Mouse (Mus musculus) liver, embryonic 11.5 days (tissue): ENCODE measurements at regions not wholly inside any gene's neighbourhood (a gene's known extent, or its start where the extent isn't known, plus 50 kb on each side); places are given as distances from the start of the nearest gene placed in this dataset.

Source experiments
- ATAC-seq: fragments of 200-750 bp; cut with Nextera tagmentation; replicated peaks from 2 replicates; pipeline ENCODE4 v1.8.0; 2017; ENCODE audit warnings: moderate number of reproducible peaks, mild to moderate bottlenecking, moderate TSS enrichment, moderate library complexity; ENCODE audit not compliant: low FRiP score
- DNase-seq: peaks from one replicate; pipeline ENCODE4 v3.0.0-alpha.2; 2017; ENCODE audit warnings: low spot score
- H3K27ac ChIP-seq: fragments of 300-500 bp; sonication (generic); 2 replicates; pipeline ENCODE4 v1.5.1; 2014; ENCODE audit warnings: mild to moderate bottlenecking, low read depth, low read length, control low read depth
- H3K27me3 ChIP-seq: fragments of 300-500 bp; sonication (generic); replicated peaks from 2 replicates; pipeline ENCODE4 v1.6.1; 2014; ENCODE audit warnings: low read length, mixed read lengths; ENCODE audit not compliant: control insufficient read depth, insufficient read depth
- H3K36me3 ChIP-seq: fragments of 300-500 bp; sonication (generic); 2 replicates; pipeline ENCODE4 v1.6.1; 2014; ENCODE audit warnings: mild to moderate bottlenecking, low read length, moderate library complexity, mixed read lengths; ENCODE audit not compliant: control insufficient read depth, insufficient read depth
- H3K4me1 ChIP-seq: fragments of 300-500 bp; sonication (generic); replicated peaks from 2 replicates; pipeline ENCODE4 v1.6.1; 2014; ENCODE audit warnings: low read length, mixed read lengths; ENCODE audit not compliant: control insufficient read depth, insufficient read depth
- H3K4me2 ChIP-seq: fragments of 300-500 bp; sonication (generic); 2 replicates; pipeline ENCODE4 v1.6.1; 2014; ENCODE audit warnings: mild to moderate bottlenecking, control low read depth, moderate library complexity
- H3K4me3 ChIP-seq: fragments of 300-500 bp; sonication (generic); 2 replicates; pipeline ENCODE4 v1.5.1; 2014; ENCODE audit warnings: low read depth, low read length, control low read depth
- H3K9ac ChIP-seq: fragments of 300-500 bp; sonication (generic); 2 replicates; pipeline ENCODE4 v1.6.1; 2014; ENCODE audit warnings: low read depth, low read length, control low read depth
- H3K9me3 ChIP-seq: fragments of 300-500 bp; sonication (generic); 2 replicates; pipeline ENCODE4 v1.6.1; 2016; ENCODE audit warnings: low read length, inconsistent platforms, mixed read lengths; ENCODE audit not compliant: control insufficient read depth
- WGBS: fragments of 180-500 bp; shearing (Covaris S2); extraction: QIAGEN DNeasy Blood & Tissue Kit; methylation state at CpG from one replicate; pipeline ENCODE4 v1.1.7; 2014; 5-methylcytosine and 5-hydroxymethylcytosine counted together

DNA sequence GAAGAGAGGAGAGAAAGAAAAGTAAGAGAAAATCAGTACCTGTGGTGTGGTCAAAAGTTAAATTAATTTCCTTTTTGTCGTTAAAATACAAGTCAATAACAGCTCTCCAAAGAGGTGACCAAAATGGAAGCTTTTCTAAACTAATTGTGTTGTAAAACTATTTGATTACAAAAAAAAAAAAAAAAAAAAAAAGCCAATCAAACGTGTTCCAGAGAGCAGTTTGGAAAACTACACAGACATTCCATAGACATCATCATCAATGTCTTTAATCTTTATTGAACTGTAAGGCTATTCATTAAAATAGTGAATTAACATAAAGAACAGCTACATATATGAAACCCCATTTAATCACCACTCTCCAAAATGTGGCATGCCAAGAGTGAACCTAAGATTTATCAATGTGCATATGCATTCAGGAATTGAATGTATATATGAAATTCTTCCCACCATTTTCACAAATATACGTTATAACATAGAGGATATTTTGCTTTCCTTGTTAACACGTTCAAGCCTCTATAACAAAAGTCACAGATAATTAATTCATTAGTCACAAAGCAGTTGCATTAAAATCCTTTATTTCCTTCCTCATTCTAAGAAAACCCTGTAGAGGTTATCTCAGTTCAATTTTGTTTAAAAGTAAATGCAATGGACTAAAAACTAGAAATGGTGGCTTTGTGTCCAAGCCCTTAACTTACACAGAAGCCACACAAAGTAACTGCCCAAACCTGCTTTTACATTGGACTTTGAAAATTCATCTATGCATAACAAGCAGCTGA, 545.3 kb upstream of the Cited2 start:
- Histone ChIP-seq H3K4me2 (no peak overlapping the region), H3K9ac (no peak overlapping the region), H3K9me3 (no peaks in the 10 kb centered on the region), H3K4me1 (no peaks in the 10 kb centered on the region), H3K36me3 (no peaks in the 10 kb centered on the region), H3K27me3 (no peaks in the 10 kb centered on the region), H3K4me3 (no peak overlapping the region), H3K27ac (no peak overlapping the region)
- ATAC-seq (no peak), DNase-seq (no peak)
- WGBS, result 73% methylated on average over 4 of the region's 4 CpGs

DNA sequence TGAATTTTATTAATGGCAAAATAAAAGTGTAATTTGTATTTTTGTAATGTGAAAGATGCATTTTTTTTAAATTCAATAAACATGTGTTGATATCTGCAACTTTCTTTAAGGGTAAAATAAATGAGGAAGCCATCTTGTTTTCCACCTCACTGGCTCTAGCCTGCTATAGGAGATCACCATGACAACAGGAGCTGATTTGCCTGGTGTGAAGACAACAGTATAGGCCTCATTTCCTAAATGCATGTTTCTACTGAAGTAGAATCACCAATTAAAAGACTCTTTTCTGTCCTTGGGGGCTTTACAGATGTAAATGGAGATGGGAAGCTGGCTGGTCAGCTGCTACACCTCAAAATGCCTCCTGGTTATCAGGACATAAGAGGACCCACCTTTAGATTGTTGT, 544.4 kb upstream of the Cited2 start:
- ATAC-seq, result no peak
- DNase-seq, result no peak
- H3K9ac ChIP-seq, result no peak overlapping the region
- H3K36me3 ChIP-seq, result no peaks in the 10 kb centered on the region
- H3K4me3 ChIP-seq, result no peak overlapping the region
- H3K4me2 ChIP-seq, result no peak overlapping the region
- no peaks in the 10 kb centered on the region for H3K27me3 ChIP-seq
- H3K9me3 ChIP-seq, result no peaks in the 10 kb centered on the region
- H3K4me1 ChIP-seq, result no peaks in the 10 kb centered on the region
- H3K27ac ChIP-seq, result no peak overlapping the region

DNA sequence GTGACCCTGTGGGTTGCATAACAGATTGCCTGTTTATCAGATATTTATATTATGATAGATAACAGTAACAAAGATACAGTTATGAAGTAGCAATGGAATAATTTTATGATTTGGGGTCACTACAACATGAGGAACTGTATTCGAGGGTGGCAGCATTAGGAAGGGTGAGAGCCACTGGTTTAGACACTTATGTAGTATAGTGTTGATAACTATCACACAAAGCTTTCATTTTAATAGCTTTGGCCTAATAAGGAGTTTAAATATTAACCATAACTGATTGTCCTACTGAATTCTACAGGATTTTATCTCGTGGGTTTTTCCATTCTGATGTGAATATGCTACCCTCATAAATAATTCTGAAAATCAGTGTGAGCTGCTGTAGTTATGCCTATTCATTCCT, 538.6 kb upstream of the Cited2 start:
- no peak for ATAC-seq
- Histone ChIP-seq H3K9ac (no peak overlapping the region), H3K27me3 (no peaks in the 10 kb centered on the region), H3K27ac (no peak overlapping the region), H3K9me3 (no peaks in the 10 kb centered on the region), H3K4me2 (no peak overlapping the region), H3K4me1 (no peaks in the 10 kb centered on the region), H3K36me3 (no peaks in the 10 kb centered on the region), H3K4me3 (no peak overlapping the region)
- no peak for DNase-seq
- WGBS, result 54% methylated on average over 2 of the region's 2 CpGs

DNA sequence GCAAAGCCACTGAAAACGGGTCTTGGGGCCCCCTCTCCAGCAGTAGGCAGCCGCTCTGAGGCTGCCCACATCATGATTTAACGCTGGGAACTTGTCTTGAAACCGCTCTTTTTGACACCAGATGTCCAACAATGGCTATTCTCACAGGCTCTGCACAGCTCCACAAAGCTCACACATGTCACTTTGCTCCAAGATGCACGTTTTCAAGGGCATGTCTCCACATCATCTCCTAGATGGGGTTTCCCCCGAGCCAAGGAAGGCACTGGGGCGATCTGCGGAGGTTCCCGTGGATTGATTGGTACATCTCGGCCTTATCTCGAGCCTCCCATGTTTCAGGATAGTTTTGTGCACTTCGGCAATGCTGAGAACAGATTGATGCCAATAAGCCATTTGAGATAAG, 526.8 kb upstream of the Cited2 start:
- Histone ChIP-seq H3K4me1 (no peaks in the 10 kb centered on the region), H3K9me3 (no peaks in the 10 kb centered on the region), H3K4me2 (no peak overlapping the region), H3K27me3 (no peaks in the 10 kb centered on the region), H3K4me3 (no peak overlapping the region), H3K9ac (no peak overlapping the region), H3K27ac (no peak overlapping the region), H3K36me3 (no peaks in the 10 kb centered on the region)
- ATAC-seq (no peak), DNase-seq (no peak)
- 58% methylated on average over 12 of the region's 12 CpGs for WGBS

DNA sequence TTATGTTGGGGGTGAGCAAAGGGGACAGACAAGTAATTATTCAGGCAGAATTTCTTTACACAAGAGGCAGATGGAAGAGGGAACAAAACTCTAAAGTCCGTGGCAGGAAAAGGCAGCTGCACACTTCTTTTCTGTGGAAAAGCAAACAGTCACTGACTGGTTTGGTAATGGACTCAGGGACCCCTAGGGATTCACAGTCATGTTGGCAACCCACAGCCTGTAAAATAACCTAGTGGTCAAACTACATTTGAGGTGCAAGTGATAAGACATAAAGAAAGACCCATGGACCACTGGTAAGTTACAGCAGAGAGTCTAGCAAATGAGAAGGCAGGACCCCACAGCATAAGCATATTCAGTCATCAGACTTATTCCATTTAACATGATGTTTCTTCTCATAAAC, 526.4 kb upstream of the Cited2 start:
- H3K36me3 ChIP-seq, result no peaks in the 10 kb centered on the region
- no peaks in the 10 kb centered on the region for H3K27me3 ChIP-seq
- H3K9ac ChIP-seq, result no peak overlapping the region
- no peak overlapping the region for H3K4me3 ChIP-seq
- 53% methylated on average over 1 of the region's 1 CpGs for WGBS
- ATAC-seq (no peak), DNase-seq (no peak)
- H3K4me2 ChIP-seq, result no peak overlapping the region
- no peaks in the 10 kb centered on the region for H3K4me1 ChIP-seq
- no peaks in the 10 kb centered on the region for H3K9me3 ChIP-seq
- no peak overlapping the region for H3K27ac ChIP-seq

DNA sequence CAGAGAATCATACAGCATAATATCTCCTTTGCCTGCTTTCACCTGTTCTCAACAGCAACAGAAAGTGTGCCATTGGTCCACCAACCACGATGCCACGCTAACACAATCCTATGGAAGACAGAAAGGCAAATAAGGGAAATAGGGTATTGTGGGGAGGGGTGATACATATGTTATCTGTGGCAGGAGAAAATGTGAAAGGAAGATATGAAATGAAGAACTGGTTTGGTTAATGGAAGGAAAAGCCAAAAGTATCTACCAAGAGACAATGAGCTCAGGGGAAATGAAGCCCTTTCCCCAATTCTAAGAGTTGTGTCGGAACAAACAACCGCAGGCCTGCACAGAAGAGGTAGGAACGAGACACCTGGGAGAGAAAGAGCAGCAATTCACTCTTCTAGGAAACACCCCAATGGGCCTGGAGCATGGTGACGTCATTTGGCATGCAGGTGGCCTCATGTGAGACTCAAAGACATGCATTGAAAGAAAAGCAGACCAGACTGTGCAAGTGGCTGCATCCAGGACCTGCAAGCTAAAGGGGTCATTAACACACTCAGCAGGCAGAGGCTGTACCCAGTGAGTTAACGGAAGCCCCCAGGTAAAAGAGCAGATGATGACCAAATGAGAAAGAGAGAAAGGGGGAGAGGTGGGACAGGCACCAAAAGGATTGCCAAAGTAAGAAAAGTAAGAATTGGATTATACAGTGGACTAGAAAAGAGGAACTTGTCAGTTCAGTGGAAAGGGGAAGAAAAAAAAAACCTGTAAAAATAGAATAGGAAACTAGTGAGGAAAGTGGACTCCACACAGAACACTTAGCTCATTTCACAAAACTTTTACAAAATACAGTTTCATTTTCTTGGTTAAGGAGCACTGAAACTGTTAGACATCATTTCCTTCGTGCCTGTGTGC, 522.2 kb upstream of the Cited2 start:
- DNase-seq (no peak), ATAC-seq (no peak)
- Histone ChIP-seq H3K9ac (no peak overlapping the region), H3K36me3 (no peaks in the 10 kb centered on the region), H3K27ac (no peak overlapping the region), H3K9me3 (no peaks in the 10 kb centered on the region), H3K4me3 (no peak overlapping the region), H3K4me1 (no peaks in the 10 kb centered on the region), H3K27me3 (no peaks in the 10 kb centered on the region), H3K4me2 (no peak overlapping the region)
- 58% methylated on average over 8 of the region's 8 CpGs for WGBS

DNA sequence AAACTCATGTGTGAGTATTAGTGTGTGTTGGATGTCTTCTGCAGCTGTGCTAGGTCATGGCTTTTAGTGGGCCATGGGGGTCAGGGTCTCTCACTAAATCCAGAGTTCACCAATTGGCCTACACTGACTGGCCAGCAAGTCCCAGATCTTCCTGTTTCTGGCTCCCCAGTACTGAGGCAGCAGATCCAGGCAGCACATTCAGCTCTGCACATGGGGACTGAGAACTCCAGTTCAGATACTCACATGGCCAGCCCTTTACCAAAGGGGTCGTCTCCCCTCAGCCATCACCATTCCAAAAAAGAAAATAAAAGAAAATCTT, 521.6 kb upstream of the Cited2 start:
- Histone ChIP-seq H3K9me3 (no peaks in the 10 kb centered on the region), H3K36me3 (no peaks in the 10 kb centered on the region), H3K4me2 (no peak overlapping the region), H3K4me1 (no peaks in the 10 kb centered on the region), H3K9ac (no peak overlapping the region), H3K27me3 (no peaks in the 10 kb centered on the region), H3K4me3 (no peak overlapping the region), H3K27ac (no peak overlapping the region)
- DNase-seq, result no peak
- 73% methylated on average over 1 of the region's 1 CpGs for WGBS
- ATAC-seq, result no peak

DNA sequence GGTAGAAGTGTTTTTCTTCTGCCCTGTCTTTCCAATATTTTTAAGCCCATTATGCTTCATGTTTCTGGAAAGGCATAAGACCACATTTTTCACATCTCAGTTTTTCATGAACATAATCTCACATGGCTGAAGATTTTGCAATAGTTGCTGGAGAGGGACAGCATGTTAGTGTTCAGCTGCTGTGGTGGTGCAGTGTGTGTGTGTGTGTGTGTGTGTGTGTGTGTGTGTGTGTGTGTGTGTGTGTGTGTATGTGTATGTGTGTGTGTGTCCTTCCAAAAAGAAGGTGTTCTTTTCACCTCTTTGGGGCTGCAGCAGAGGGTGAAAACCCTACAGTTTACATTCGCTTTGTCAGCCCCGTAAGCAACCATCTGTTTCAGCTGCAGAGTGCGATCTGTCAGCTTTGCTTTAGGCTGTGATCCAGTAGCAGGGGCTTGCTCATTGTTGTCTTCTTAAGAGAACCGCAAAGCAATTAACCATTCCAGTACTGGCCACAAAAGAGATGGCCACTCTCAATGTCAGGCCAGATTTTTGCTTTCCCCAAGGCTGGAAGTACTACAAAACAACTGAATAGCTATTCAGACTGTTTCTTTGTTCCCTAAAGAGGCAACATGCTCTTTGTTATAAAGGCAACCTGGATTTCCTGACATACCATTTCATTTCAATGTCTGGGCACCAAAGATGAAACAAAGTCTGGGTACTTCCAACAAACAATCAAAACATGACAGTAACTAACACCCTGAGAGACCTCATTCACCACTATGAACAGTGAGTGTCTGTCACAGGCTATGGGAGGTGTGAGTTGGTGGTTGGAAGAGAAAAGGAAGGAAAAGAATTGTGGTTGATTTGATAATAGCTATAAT, 520.2 kb upstream of the Cited2 start:
- Histone ChIP-seq H3K4me2 (no peak overlapping the region), H3K27me3 (no peaks in the 10 kb centered on the region), H3K4me1 (no peaks in the 10 kb centered on the region), H3K9me3 (no peaks in the 10 kb centered on the region), H3K27ac (no peak overlapping the region), H3K4me3 (no peak overlapping the region), H3K36me3 (no peaks in the 10 kb centered on the region), H3K9ac (no peak overlapping the region)
- DNase-seq, result no peak
- 67% methylated on average over 4 of the region's 4 CpGs for WGBS
- ATAC-seq, result no peak
